Mouse (Mus musculus) small intestine, adult 2 months (tissue): ENCODE measurements around the gene Rsph1.

Source experiments
- CTCF ChIP-seq: fragments of 200-500 bp; IDR thresholded peaks from 2 replicates; pipeline ENCODE4 v1.5.1; 2012; ENCODE audit warnings: low read depth, mild to moderate bottlenecking, control low read depth, inconsistent platforms, low read length, moderate library complexity, mixed read lengths; ENCODE audit not compliant: insufficient replicate concordance, insufficient read length; ENCODE audit errors: extremely low read depth
- POLR2A ChIP-seq: fragments of 200-500 bp; IDR thresholded peaks from 2 replicates; pipeline ENCODE4 v1.6.1; 2012; ENCODE audit warnings: low read depth, mild to moderate bottlenecking, control low read depth, inconsistent platforms, low read length, moderate library complexity

GRCm38 (mm10) chr17:31247144-31247543 is 30.0 kb downstream of the Rsph1 start:
- TF ChIP-seq POLR2A (no peak), CTCF (no peak)
